Mouse (Mus musculus) adrenal gland (tissue): ENCODE data around the gene Cacybp.

ENCODE experiments used
- intact Hi-C: fragments of 180-260 bp; cut with DNase I; formaldehyde crosslinking; loops from one replicate; pipeline ENCODE4 v1.15.1; 2025
- long read RNA-seq, 2 experiments: library from polyadenylated mRNA; unstranded; transcript quantifications; one replicate each; pipeline ENCODE4 v2.0.0; 2020; ENCODE audit warnings: borderline replicate concordance in 1 of 2; ENCODE audit not compliant: insufficient replicate concordance in 1 of 2

Cacybp gene
- long read RNA-seq, experiment 1, transcript Cacybp-201 (6 exons, 2,098 nt): major isoform, 212 of 230 reads
- long read RNA-seq, experiment 1, partial matches to known transcripts: 11 of 230 reads
- long read RNA-seq, experiment 1, other reads (novel, unspliced or antisense): 7 of 230 reads
- long read RNA-seq, experiment 2, transcript Cacybp-201 (6 exons, 2,098 nt): major isoform, 260 of 299 reads
- long read RNA-seq, experiment 2, partial matches to known transcripts: 31 of 299 reads
- long read RNA-seq, experiment 2, other reads (novel, unspliced or antisense): 6 of 299 reads

GRCm38 (mm10) chr1:160212703-160213669, at the start of gene Cacybp:
Cacybp (minus strand) TSS chr1:160212875.
- intact Hi-C loops: no loop called here

GRCm38 (mm10) chr1:160262415-160262814, 49.7 kb upstream of the Cacybp start:
- intact Hi-C loops: no loop called here

GRCm38 (mm10) chr1:160261849-160262248, 49.2 kb upstream of the Cacybp start:
- intact Hi-C loops: no loop called here

- intact Hi-C loops: no loop called here
Observed at GRCm38 (mm10) chr1:160260605-160261004, 47.9 kb upstream of the Cacybp start.

- intact Hi-C loops: no loop called here
Observed at GRCm38 (mm10) chr1:160259884-160260283, 47.2 kb upstream of the Cacybp start.

GRCm38 (mm10) chr1:160253108-160253507, 40.4 kb upstream of the Cacybp start:
- intact Hi-C loops: no loop called here

GRCm38 (mm10) chr1:160251388-160252007, 38.8 kb upstream of the Cacybp start:
- intact Hi-C loops: no loop called here

GRCm38 (mm10) chr1:160250782-160251181, 38.1 kb upstream of the Cacybp start:
- intact Hi-C loops: no loop called here

- intact Hi-C loops: no loop called here
Observed at GRCm38 (mm10) chr1:160249786-160250185, 37.1 kb upstream of the Cacybp start.

GRCm38 (mm10) chr1:160247473-160247872, 34.8 kb upstream of the Cacybp start:
- intact Hi-C loops: no loop called here

- intact Hi-C loops: no loop called here
Observed at GRCm38 (mm10) chr1:160246844-160247243, 34.2 kb upstream of the Cacybp start.

- intact Hi-C loops: no loop called here
Observed at GRCm38 (mm10) chr1:160245954-160246353, 33.3 kb upstream of the Cacybp start.

GRCm38 (mm10) chr1:160244689-160245088, 32.0 kb upstream of the Cacybp start:
- intact Hi-C loops: no loop called here

GRCm38 (mm10) chr1:160240091-160240490, 27.4 kb upstream of the Cacybp start:
- intact Hi-C loops: no loop called here

- intact Hi-C loops: no loop called here
Observed at GRCm38 (mm10) chr1:160238852-160239443, 26.3 kb upstream of the Cacybp start.

GRCm38 (mm10) chr1:160237981-160238380, 25.3 kb upstream of the Cacybp start:
- intact Hi-C loops: no loop called here

GRCm38 (mm10) chr1:160233921-160234320, 21.2 kb upstream of the Cacybp start:
- intact Hi-C loops: loop anchor here (5.0 kb wide), 1 partner anchor 483 kb away; no protein-coding TSS in a partner anchor

GRCm38 (mm10) chr1:160232113-160232512, 19.4 kb upstream of the Cacybp start:
- intact Hi-C loops: loop anchor here (5.0 kb wide), 1 partner anchor 485 kb away; no protein-coding TSS in a partner anchor

- intact Hi-C loops: loop anchor here (2.0 to 5.0 kb wide), 2 partner anchors 146 to 486 kb away; no protein-coding TSS in a partner anchor
Observed at GRCm38 (mm10) chr1:160231013-160231412, 18.3 kb upstream of the Cacybp start.

GRCm38 (mm10) chr1:160227850-160228249, 15.2 kb upstream of the Cacybp start:
- intact Hi-C loops: no loop called here

- intact Hi-C loops: no loop called here
Observed at GRCm38 (mm10) chr1:160227196-160227595, 14.5 kb upstream of the Cacybp start.
